Mouse (Mus musculus): ENCODE data around the gene Upk2. TPM values are rescaled to one million over a fixed set of nuclear protein-coding genes. Genes with fewer than 3 reads are reported as not detected.

The Upk2 gene
- total RNA-seq, 1 experiment from 2014 or later = not detected

- no peak for ATAC-seq (replicated peaks; ENCODE audit: insufficient number of reproducible peaks, low FRiP score, low TSS enrichment, poor library complexity, severe bottlenecking)
These were observed 35.6 kb upstream of the Upk2 start for GRCm38 (mm10) chr9:44490086-44490967.

GRCm38 (mm10) chr9:44489651-44490085, 34.9 kb upstream of the Upk2 start:
- ATAC-seq (replicated peaks; ENCODE audit: insufficient number of reproducible peaks, low FRiP score, low TSS enrichment, poor library complexity, severe bottlenecking) = no peak

GRCm38 (mm10) chr9:44488855-44489381, 34.1 kb upstream of the Upk2 start:
- no peak for ATAC-seq (replicated peaks; ENCODE audit: insufficient number of reproducible peaks, low FRiP score, low TSS enrichment, poor library complexity, severe bottlenecking)

- ATAC-seq (replicated peaks; ENCODE audit: insufficient number of reproducible peaks, low FRiP score, low TSS enrichment, poor library complexity, severe bottlenecking) = no peak
These were observed 33.6 kb upstream of the Upk2 start for GRCm38 (mm10) chr9:44488416-44488815.

- ATAC-seq (replicated peaks; ENCODE audit: insufficient number of reproducible peaks, low FRiP score, low TSS enrichment, poor library complexity, severe bottlenecking) = no peak
These were observed 32.7 kb upstream of the Upk2 start for GRCm38 (mm10) chr9:44487441-44487840.

GRCm38 (mm10) chr9:44486741-44487421, 32.1 kb upstream of the Upk2 start:
- ATAC-seq (replicated peaks; ENCODE audit: insufficient number of reproducible peaks, low FRiP score, low TSS enrichment, poor library complexity, severe bottlenecking) = no peak

GRCm38 (mm10) chr9:44486335-44486734, 31.6 kb upstream of the Upk2 start:
- no peak for ATAC-seq (replicated peaks; ENCODE audit: insufficient number of reproducible peaks, low FRiP score, low TSS enrichment, poor library complexity, severe bottlenecking)

GRCm38 (mm10) chr9:44485516-44486161, 30.9 kb upstream of the Upk2 start:
- no peak for ATAC-seq (replicated peaks; ENCODE audit: insufficient number of reproducible peaks, low FRiP score, low TSS enrichment, poor library complexity, severe bottlenecking)

- no peak for ATAC-seq (replicated peaks; ENCODE audit: insufficient number of reproducible peaks, low FRiP score, low TSS enrichment, poor library complexity, severe bottlenecking)
These were observed 30.3 kb upstream of the Upk2 start for GRCm38 (mm10) chr9:44485105-44485515.

GRCm38 (mm10) chr9:44484311-44485104, 29.7 kb upstream of the Upk2 start:
- no peak for ATAC-seq (replicated peaks; ENCODE audit: insufficient number of reproducible peaks, low FRiP score, low TSS enrichment, poor library complexity, severe bottlenecking)

GRCm38 (mm10) chr9:44483510-44484044, 28.8 kb upstream of the Upk2 start:
- 0 out of 2 replicates have a peak, but pooled peaks have one; percentile 9 for ATAC-seq (replicated peaks; ENCODE audit: insufficient number of reproducible peaks, low FRiP score, low TSS enrichment, poor library complexity, severe bottlenecking)

- ATAC-seq (replicated peaks; ENCODE audit: insufficient number of reproducible peaks, low FRiP score, low TSS enrichment, poor library complexity, severe bottlenecking) = no peak
These were observed 28.3 kb upstream of the Upk2 start for GRCm38 (mm10) chr9:44483041-44483509.

GRCm38 (mm10) chr9:44482552-44482951, 27.8 kb upstream of the Upk2 start, which contains the start of gene Bcl9l:
Gene Bcl9l, plus strand, starts transcription at chr9:44482825.
- ATAC-seq (replicated peaks; ENCODE audit: insufficient number of reproducible peaks, low FRiP score, low TSS enrichment, poor library complexity, severe bottlenecking) = peak; percentile 62

- ATAC-seq (replicated peaks; ENCODE audit: insufficient number of reproducible peaks, low FRiP score, low TSS enrichment, poor library complexity, severe bottlenecking) = no peak
These were observed 27.3 kb upstream of the Upk2 start for GRCm38 (mm10) chr9:44482112-44482511.

GRCm38 (mm10) chr9:44479628-44480428, 25.1 kb upstream of the Upk2 start:
- ATAC-seq (replicated peaks; ENCODE audit: insufficient number of reproducible peaks, low FRiP score, low TSS enrichment, poor library complexity, severe bottlenecking) = peak; percentile 61; the same call in 1 of the 2 replicates

- ATAC-seq (replicated peaks; ENCODE audit: insufficient number of reproducible peaks, low FRiP score, low TSS enrichment, poor library complexity, severe bottlenecking) = no peak
These were observed 24.3 kb upstream of the Upk2 start for GRCm38 (mm10) chr9:44478959-44479605.

All from monocyte, adult 5-6 weeks (primary cell).